Mouse (Mus musculus) E14TG2a.4 (cell line): ENCODE results near the gene Bicdl1.

Experiments used
- CTCF ChIP-seq: conservative IDR thresholded peaks from 2 replicates; pipeline ENCODE4 v1.5.1; 2014; ENCODE audit warnings: low read length
- POU5F1 ChIP-seq: IDR thresholded peaks from 2 replicates; pipeline ENCODE4 v1.6.1; 2014; ENCODE audit warnings: low read length, borderline replicate concordance

- TF ChIP-seq CTCF: no peak
- TF ChIP-seq POU5F1: no peak
Observed at GRCm38 (mm10) chr5:115708930-115709329, 22.5 kb downstream of the Bicdl1 start.
